In genomic region chr7:77131950-77132349, GRCm38 (mm10) we compare ENCODE assay signal across 9 mouse cellular contexts.
DNase-seq lines count a peak whose midpoint lies in the region; ATAC-seq and TF ChIP-seq lines count a peak whose summit lies in the region.
"Had no signal": no experiment of that assay in that cellular context is flagged by ENCODE, and none has a peak within 500 bp of the region (broad histone marks: within the 10 kb centered on the region; RNA-seq: fewer than 3 reads in every experiment).

No protein-coding gene starts in this region.

- no peak overlapping the region for H3K4me2 ChIP-seq in heart, postnatal 0 days (ENCODE audit: low read depth, low read length)
- H3K4me2 ChIP-seq: embryonic facial prominence, embryonic 12.5 days had no signal

- no peak for ATAC-seq in heart, postnatal 0 days (ENCODE audit: insufficient read depth, low read depth)

- TF ChIP-seq EP300 in heart, postnatal 0 days (IDR thresholded peaks at IDR 0.05; ENCODE audit: low read depth), result no peak

- TF ChIP-seq POLR2A in cortical plate, adult 2 months (IDR thresholded peaks at IDR 0.05; ENCODE audit: extremely low read depth, insufficient read depth, low read length), result no peak
- TF ChIP-seq POLR2A in thymus, adult 2 months (IDR thresholded peaks at IDR 0.05; ENCODE audit: control insufficient read depth, extremely low read depth, insufficient read depth, low read length, poor library complexity), result no peak

- WGBS in heart, postnatal 0 days, result 40% methylated on average over 7 of the region's 7 CpGs
- 21% methylated on average over 7 of the region's 7 CpGs for WGBS in thymus, adult 2 months

- 0 out of 2 replicates have a peak, but pooled peaks cover 7% of the 10 kb centered on the region for H3K4me1 ChIP-seq in heart, postnatal 0 days (ENCODE audit: control insufficient read depth, insufficient read depth)
- no peaks in the 10 kb centered on the region for H3K4me1 ChIP-seq in cortical plate, adult 2 months (ENCODE audit: control insufficient read depth, insufficient read depth, low read length)
- peaks cover 3% of the 10 kb centered on the region for H3K4me1 ChIP-seq in thymus, adult 2 months (replicated peaks; ENCODE audit: control insufficient read depth, insufficient read depth, low read length)

- H3K27me3 ChIP-seq in heart, postnatal 0 days (ENCODE audit: control insufficient read depth, insufficient read depth, low read length), result no peaks in the 10 kb centered on the region
- H3K27me3 ChIP-seq in splenic B cell, adult 2 months (ENCODE audit: control insufficient read depth, insufficient read depth, low read length, poor library complexity, severe bottlenecking), result no peaks in the 10 kb centered on the region
- no peaks in the 10 kb centered on the region for H3K27me3 ChIP-seq in thymus, adult 2 months (ENCODE audit: control insufficient read depth, insufficient read depth, low read length)
- H3K27me3 ChIP-seq: embryonic facial prominence, embryonic 12.5 days had no signal

- no peak overlapping the region for H3K27ac ChIP-seq in heart, postnatal 0 days (ENCODE audit: low read depth)
- H3K27ac ChIP-seq in cortical plate, adult 2 months (ENCODE audit: insufficient read depth, low read length), result no peak overlapping the region
- no peak overlapping the region for H3K27ac ChIP-seq in thymus, adult 2 months (ENCODE audit: control insufficient read depth, insufficient read depth, low read length)
- H3K27ac ChIP-seq: embryonic facial prominence, embryonic 12.5 days had no signal

- no peaks in the 10 kb centered on the region for H3K36me3 ChIP-seq in heart, postnatal 0 days (replicated peaks; ENCODE audit: control insufficient read depth, insufficient read depth, low read length)
- H3K36me3 ChIP-seq in splenic B cell, adult 2 months (ENCODE audit: control insufficient read depth, insufficient read depth, low read length, poor library complexity, severe bottlenecking), result no peaks in the 10 kb centered on the region
- no peaks in the 10 kb centered on the region for H3K36me3 ChIP-seq in thymus, adult 2 months (ENCODE audit: control insufficient read depth, insufficient read depth, low read length)
- H3K36me3 ChIP-seq: embryonic facial prominence, embryonic 12.5 days had no signal

- TF ChIP-seq CTCF in heart, postnatal 0 days (IDR thresholded peaks at IDR 0.05; ENCODE audit: low read depth), result peak; percentile 53
- peak; percentile 49 for TF ChIP-seq CTCF in cortical plate, adult 2 months (IDR thresholded peaks at IDR 0.05; ENCODE audit: extremely low read depth, insufficient read depth, low read length)
- TF ChIP-seq CTCF in thymus, adult 2 months (IDR thresholded peaks at IDR 0.05; ENCODE audit: borderline replicate concordance, control insufficient read depth, extremely low read depth, insufficient read depth, low read length, poor library complexity), result no peak

- H3K9ac ChIP-seq in heart, postnatal 0 days (replicated peaks; ENCODE audit: low read depth, low read length), result no peak overlapping the region
- H3K9ac ChIP-seq: embryonic facial prominence, embryonic 12.5 days had no signal

- H3K9me3 ChIP-seq in heart, postnatal 0 days (replicated peaks; ENCODE audit: control insufficient read depth, low read length), result no peaks in the 10 kb centered on the region
- H3K9me3 ChIP-seq: embryonic facial prominence, embryonic 12.5 days had no signal

- no peak overlapping the region for H3K4me3 ChIP-seq in heart, postnatal 0 days (ENCODE audit: low read depth, low read length)
- H3K4me3 ChIP-seq in cortical plate, adult 2 months (ENCODE audit: insufficient read depth, low read length), result no peak overlapping the region; the same call in 1 of the 2 replicates
- H3K4me3 ChIP-seq in thymus, adult 2 months (ENCODE audit: control insufficient read depth, insufficient read depth, low read length), result no peak overlapping the region
- H3K4me3 ChIP-seq: embryonic facial prominence, embryonic 12.5 days had no signal

- peak; percentile 42 for DNase-seq in heart, postnatal 0 days (ENCODE audit: low spot score)
- DNase-seq in heart, adult 11 months, result no peak
- peak; percentile 4 for DNase-seq in CD4-positive helper T cell, adult 2 months (ENCODE audit: low read depth, low spot score)
- peak; percentile 22 for DNase-seq in kidney, postnatal 10 days
- DNase-seq in splenic B cell, adult 2 months (ENCODE audit: low read depth, low spot score), result peak; percentile 4
- no peak for DNase-seq in thymus, adult 2 months
- DNase-seq in yolk sac, embryonic 10.5 days (ENCODE audit: low spot score), result no peak

Comparison
In these comparisons a context has a peak if more than half of its experiments do, and no peak if none do; other contexts are left out.
1. DNase-seq: peak in heart, postnatal 0 days (single experiment), CD4-positive helper T cell, adult 2 months (single experiment), kidney, postnatal 10 days (single experiment) and splenic B cell, adult 2 months (single experiment); none in heart, adult 11 months (single experiment), thymus, adult 2 months (single experiment) and yolk sac, embryonic 10.5 days (single experiment).